Comparison of ENCODE assay signal across 9 mouse cellular contexts in the genomic region with DNA sequence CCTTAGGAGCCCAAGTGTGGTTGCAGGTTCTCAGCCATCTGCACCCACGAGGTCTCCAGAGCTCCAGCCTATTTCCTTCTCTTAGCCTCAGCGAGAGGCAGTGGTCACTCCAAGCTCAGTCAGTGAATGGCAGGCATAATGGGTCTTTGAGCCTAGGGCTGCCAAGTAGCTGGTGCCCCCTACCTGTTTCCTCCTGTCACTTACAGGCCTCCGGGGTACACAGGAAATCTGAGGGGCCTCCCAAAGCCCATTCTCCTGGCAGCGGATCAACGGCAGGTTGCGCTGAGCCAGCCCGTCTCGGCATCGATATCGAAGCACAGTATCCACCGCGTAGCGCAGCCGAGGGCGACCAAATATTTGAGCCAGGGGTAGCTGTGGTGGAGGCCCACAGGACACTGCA. TPM values are rescaled to one million over a fixed set of nuclear protein-coding genes. Genes with fewer than 3 reads are reported as not detected.
DNase-seq lines count a peak whose midpoint lies in the region; ATAC-seq and TF ChIP-seq lines count a peak whose summit lies in the region.
"Had no signal": no experiment of that assay in that cellular context is flagged by ENCODE, and none has a peak within 500 bp of the region (broad histone marks: within the 10 kb centered on the region; RNA-seq: fewer than 3 reads in every experiment).

No protein-coding gene starts in this region.

- no peaks in the 10 kb centered on the region for H3K9me3 ChIP-seq in heart, embryonic 15.5 days (replicated peaks)
- H3K9me3 ChIP-seq in G1E (replicated peaks): no peaks in the 10 kb centered on the region
- H3K9me3 ChIP-seq in forebrain, postnatal 0 days (ENCODE audit: low read length): no peaks in the 10 kb centered on the region
- no peaks in the 10 kb centered on the region for H3K9me3 ChIP-seq in midbrain, embryonic 10.5 days (replicated peaks)

- no peak overlapping the region for H3K27ac ChIP-seq in heart, embryonic 15.5 days
- peak overlapping the region; percentile 81 for H3K27ac ChIP-seq in forebrain, postnatal 0 days (ENCODE audit: low read depth, low read length)
- peak overlapping the region; percentile 84 for H3K27ac ChIP-seq in midbrain, embryonic 10.5 days (replicated peaks)

- no peak for ATAC-seq in heart, embryonic 15.5 days (replicated peaks; ENCODE audit: insufficient number of reproducible peaks, insufficient read depth, low FRiP score, low read depth)
- no peak for ATAC-seq in G1E (ENCODE audit: extremely low read depth, insufficient number of reproducible peaks, low FRiP score, poor library complexity, severe bottlenecking)
- ATAC-seq in forebrain, postnatal 0 days: 0 out of 2 replicates have a peak, but pooled peaks have one; percentile 3
- ATAC-seq: Patski had no signal

- intact Hi-C loops in left cerebral cortex, postnatal 36 days (cut with DNase I): no loop called here

- peaks cover 47% of the 10 kb centered on the region for H3K27me3 ChIP-seq in heart, embryonic 15.5 days
- peaks cover 26% of the 10 kb centered on the region for H3K27me3 ChIP-seq in G1E (ENCODE audit: insufficient read depth, low read length)
- H3K27me3 ChIP-seq in forebrain, postnatal 0 days (ENCODE audit: insufficient read depth, low read length): 0 out of 2 replicates have a peak, but pooled peaks cover under 1% of the 10 kb centered on the region
- peaks cover 59% of the 10 kb centered on the region for H3K27me3 ChIP-seq in midbrain, embryonic 10.5 days (ENCODE audit: low read depth, poor library complexity, severe bottlenecking)

- no peak for TF ChIP-seq CTCF in G1E (IDR thresholded peaks at IDR 0.05; ENCODE audit: low read depth, low read length)
- no peak; the same call in 1 of the 2 replicates for TF ChIP-seq CTCF in forebrain, postnatal 0 days (IDR thresholded peaks at IDR 0.05; ENCODE audit: low read depth)

- no peak for DNase-seq in heart, adult 11 months
- DNase-seq in G1E (ENCODE audit: low spot score): no peak
- no peak for DNase-seq in forebrain, postnatal 0 days
- no peak for DNase-seq in midbrain, embryonic 10.5 days (ENCODE audit: low spot score)
- no peak for DNase-seq in left cerebral cortex, postnatal 36 days (ENCODE audit: low spot score in 2 of 2)
- DNase-seq in yolk sac, embryonic 10.5 days (ENCODE audit: low spot score): no peak
- DNase-seq in right cerebral cortex, adult 2 months (ENCODE audit: low spot score in 2 of 2): no peak

- H3K4me2 ChIP-seq in heart, embryonic 15.5 days: peak overlapping the region; percentile 70
- H3K4me2 ChIP-seq in forebrain, postnatal 0 days (ENCODE audit: low read depth): peak overlapping the region; percentile 80

- H3K4me3 ChIP-seq in heart, embryonic 15.5 days: peak overlapping the region; percentile 43
- peak overlapping the region; percentile 68; the same call in 1 of the 2 replicates for H3K4me3 ChIP-seq in G1E (ENCODE audit: low read depth, low read length)
- H3K4me3 ChIP-seq in forebrain, postnatal 0 days (ENCODE audit: low read depth, low read length): peak overlapping the region; percentile 38
- H3K4me3 ChIP-seq in midbrain, embryonic 10.5 days: peak overlapping the region; percentile 50

- 6% methylated on average over 15 of the region's 15 CpGs for WGBS in heart, embryonic 15.5 days
- WGBS in forebrain, postnatal 0 days: 5% methylated on average over 15 of the region's 15 CpGs
- WGBS in midbrain, embryonic 10.5 days: 7% methylated on average over 15 of the region's 15 CpGs

- H3K36me3 ChIP-seq in heart, embryonic 15.5 days: no peaks in the 10 kb centered on the region
- H3K36me3 ChIP-seq in G1E (replicated peaks): no peaks in the 10 kb centered on the region
- no peaks in the 10 kb centered on the region for H3K36me3 ChIP-seq in forebrain, postnatal 0 days (ENCODE audit: insufficient read depth)
- no peaks in the 10 kb centered on the region for H3K36me3 ChIP-seq in midbrain, embryonic 10.5 days

- H3K9ac ChIP-seq in heart, embryonic 15.5 days: peak overlapping the region; percentile 20; the same call in 1 of the 2 replicates
- peak overlapping the region; percentile 59 for H3K9ac ChIP-seq in forebrain, postnatal 0 days

- H3K4me1 ChIP-seq in heart, embryonic 15.5 days (replicated peaks): peaks cover 49% of the 10 kb centered on the region
- peaks cover 35% of the 10 kb centered on the region for H3K4me1 ChIP-seq in G1E (ENCODE audit: insufficient read depth, low read depth, low read length)
- peaks cover 13% of the 10 kb centered on the region for H3K4me1 ChIP-seq in forebrain, postnatal 0 days (ENCODE audit: insufficient read depth)
- H3K4me1 ChIP-seq in midbrain, embryonic 10.5 days: peaks cover 79% of the 10 kb centered on the region

RNA-seq across cellular contexts. Expression of a gene that starts 12.0 kb away (rescaled TPM):
- polyA plus RNA-seq in heart, embryonic 15.5 days (2015; fragmentation: Nextera tagmentation; extraction: Ambion mirVana): 0.24 and 0.34 TPM in 2 replicates
- total RNA-seq in G1E (2014; fragmentation: Nextera tagmentation): not detected in 2 replicates
- 0.06 TPM in 1 of 2 replicates, not detected in the other for total RNA-seq in G1E (2017)
- not detected in 2 replicates for polyA plus RNA-seq in G1E (2012)
- total RNA-seq in forebrain, postnatal 0 days (2014; rRNA removed): 140 and 146 TPM in 2 replicates
- polyA plus RNA-seq in forebrain, postnatal 0 days (2015; fragmentation: Nextera tagmentation; extraction: Ambion mirVana): 99.1 and 133 TPM in 2 replicates
- polyA plus RNA-seq in midbrain, embryonic 10.5 days (2016; fragmentation: Nextera tagmentation; extraction: Ambion mirVana): 0.41 and 0.86 TPM in 2 replicates
- 100 to 1,000 TPM; 251 to 278 TPM for total RNA-seq in left cerebral cortex, postnatal 36 days (2021)

RNA-seq across cellular contexts. Expression of a gene that starts 17.2 kb away (rescaled TPM):
- 14.8 and 16.1 TPM in 2 replicates for polyA plus RNA-seq in heart, embryonic 15.5 days (2015; fragmentation: Nextera tagmentation; extraction: Ambion mirVana)
- total RNA-seq in G1E (2014; fragmentation: Nextera tagmentation): not detected in 2 replicates
- 0.12 and 0.22 TPM in 2 replicates for total RNA-seq in G1E (2017)
- polyA plus RNA-seq in G1E (2012): 0.02 TPM in 2 replicates
- total RNA-seq in forebrain, postnatal 0 days (2014; rRNA removed): 32.4 and 39.2 TPM in 2 replicates
- polyA plus RNA-seq in forebrain, postnatal 0 days (2015; fragmentation: Nextera tagmentation; extraction: Ambion mirVana): 14.5 and 17.9 TPM in 2 replicates
- 125 and 158 TPM in 2 replicates for polyA plus RNA-seq in midbrain, embryonic 10.5 days (2016; fragmentation: Nextera tagmentation; extraction: Ambion mirVana)
- total RNA-seq in left cerebral cortex, postnatal 36 days (2021): 1 to 10 TPM; 4.6 to 6.2 TPM

RNA-seq across cellular contexts. Expression of a gene that starts 39.3 kb away (rescaled TPM):
- 0.15 TPM in 1 of 2 replicates, not detected in the other for polyA plus RNA-seq in heart, embryonic 15.5 days (2015; fragmentation: Nextera tagmentation; extraction: Ambion mirVana)
- total RNA-seq in G1E (2014; fragmentation: Nextera tagmentation) (not detected in 2 replicates), G1E (2017) (not detected in 2 replicates)
- not detected in 2 replicates for polyA plus RNA-seq in G1E (2012)
- 0.38 and 0.92 TPM in 2 replicates for total RNA-seq in forebrain, postnatal 0 days (2014; rRNA removed)
- polyA plus RNA-seq in forebrain, postnatal 0 days (2015; fragmentation: Nextera tagmentation; extraction: Ambion mirVana): 0.31 and 0.69 TPM in 2 replicates
- 0.10 TPM in 1 of 2 replicates, not detected in the other for polyA plus RNA-seq in midbrain, embryonic 10.5 days (2016; fragmentation: Nextera tagmentation; extraction: Ambion mirVana)
- total RNA-seq in left cerebral cortex, postnatal 36 days (2021): 10 to 100 TPM; 14.5 to 15.4 TPM

RNA-seq across cellular contexts. Expression of a gene that starts 39.6 kb away (rescaled TPM):
- polyA plus RNA-seq in heart, embryonic 15.5 days (2015; fragmentation: Nextera tagmentation; extraction: Ambion mirVana): 4.1 and 20.1 TPM in 2 replicates
- not detected in 2 replicates for total RNA-seq in G1E (2014; fragmentation: Nextera tagmentation)
- 0.38 TPM in 1 of 2 replicates, not detected in the other for total RNA-seq in G1E (2017)
- not detected in 2 replicates for polyA plus RNA-seq in G1E (2012)
- total RNA-seq in forebrain, postnatal 0 days (2014; rRNA removed): 16.8 and 17.4 TPM in 2 replicates
- polyA plus RNA-seq in forebrain, postnatal 0 days (2015; fragmentation: Nextera tagmentation; extraction: Ambion mirVana): 24.7 and 28.1 TPM in 2 replicates
- polyA plus RNA-seq in midbrain, embryonic 10.5 days (2016; fragmentation: Nextera tagmentation; extraction: Ambion mirVana): 562 and 684 TPM in 2 replicates
- total RNA-seq in left cerebral cortex, postnatal 36 days (2021): 1 to 10 TPM; 3.4 to 6.0 TPM

RNA-seq across cellular contexts. Expression of a gene that starts 54.8 kb away (rescaled TPM):
- polyA plus RNA-seq in heart, embryonic 15.5 days (2015; fragmentation: Nextera tagmentation; extraction: Ambion mirVana): 15.4 and 20.6 TPM in 2 replicates
- total RNA-seq in G1E (2014; fragmentation: Nextera tagmentation): 22.5 and 27.8 TPM in 2 replicates
- 15.0 and 16.6 TPM in 2 replicates for total RNA-seq in G1E (2017)
- polyA plus RNA-seq in G1E (2012): 31.3 and 48.1 TPM in 2 replicates
- total RNA-seq in forebrain, postnatal 0 days (2014; rRNA removed): 9.8 and 10.6 TPM in 2 replicates
- polyA plus RNA-seq in forebrain, postnatal 0 days (2015; fragmentation: Nextera tagmentation; extraction: Ambion mirVana): 34.6 and 35.5 TPM in 2 replicates
- polyA plus RNA-seq in midbrain, embryonic 10.5 days (2016; fragmentation: Nextera tagmentation; extraction: Ambion mirVana): 41.7 and 47.0 TPM in 2 replicates
- 10 to 100 TPM; 14.9 to 17.5 TPM for total RNA-seq in left cerebral cortex, postnatal 36 days (2021)

Comparison
In these comparisons a context has a peak if more than half of its experiments do, and no peak if none do; other contexts are left out.
1. RNA of a gene that starts 12.0 kb away (polyA plus RNA-seq): 99.1 to 133 TPM in forebrain, postnatal 0 days; 0.41 to 0.86 TPM in midbrain, embryonic 10.5 days, 0.24 to 0.34 TPM in heart, embryonic 15.5 days and not detected in G1E; every median in the first group is over 10 times any median in the second.
2. RNA of a gene that starts 17.2 kb away (polyA plus RNA-seq): 125 to 158 TPM in midbrain, embryonic 10.5 days, 14.5 to 17.9 TPM in forebrain, postnatal 0 days and 14.8 to 16.1 TPM in heart, embryonic 15.5 days; 0.02 TPM in G1E; every median in the first group is over 10 times any median in the second.
3. Peak in every context shown above with its lines, with median percentiles within 50 percentile points of each other: H3K4me3 ChIP-seq.